Mouse (Mus musculus) lung, embryonic 14.5 days (tissue): ENCODE data around the gene Clec4n. TPM values are rescaled to one million over a fixed set of nuclear protein-coding genes. Genes with fewer than 3 reads are reported as not detected.
"Not testable (repeated sequence)": the region's sequence is repeated elsewhere in the genome, so short reads cannot be mapped to it uniquely, and the experiment has no call there.

Source experiments
- ATAC-seq: fragments of 200-750 bp; cut with Nextera tagmentation; 2 replicates; pipeline ENCODE4 v1.8.0; 2017; ENCODE audit warnings: mild to moderate bottlenecking, moderate TSS enrichment, moderate library complexity; ENCODE audit not compliant: insufficient read depth
- DNase-seq: peaks from one replicate; pipeline ENCODE4 v3.0.0-alpha.2; 2015
- H3K27ac ChIP-seq: fragments of 300-500 bp; sonication (generic); 2 replicates; pipeline ENCODE4 v1.5.1; 2014; ENCODE audit warnings: low read depth, mild to moderate bottlenecking, moderate library complexity
- H3K27me3 ChIP-seq: fragments of 300-500 bp; sonication (generic); 2 replicates; pipeline ENCODE4 v1.6.1; 2014; ENCODE audit warnings: low read length, control low read depth; ENCODE audit not compliant: insufficient read depth
- H3K36me3 ChIP-seq: fragments of 300-500 bp; sonication (generic); 2 replicates; pipeline ENCODE4 v1.6.1; 2014; ENCODE audit warnings: control low read depth; ENCODE audit not compliant: insufficient read depth
- H3K4me1 ChIP-seq: fragments of 300-500 bp; sonication (generic); 2 replicates; pipeline ENCODE4 v1.6.1; 2014; ENCODE audit warnings: antibody characterized with exemption, control low read depth; ENCODE audit not compliant: insufficient read depth
- H3K4me2 ChIP-seq: fragments of 300-500 bp; sonication (generic); 2 replicates; pipeline ENCODE4 v1.6.1; 2014; ENCODE audit warnings: mild to moderate bottlenecking
- H3K4me3 ChIP-seq: fragments of 300-500 bp; sonication (generic); 2 replicates; pipeline ENCODE4 v1.5.1; 2014; ENCODE audit warnings: low read depth, low read length
- H3K9ac ChIP-seq: fragments of 300-500 bp; sonication (generic); 2 replicates; pipeline ENCODE4 v1.6.1; 2014
- H3K9me3 ChIP-seq: fragments of 300-500 bp; sonication (generic); 2 replicates; pipeline ENCODE4 v1.6.1; 2016; ENCODE audit warnings: low read depth, low read length, control low read depth
- CTCF ChIP-seq: IDR thresholded peaks from 2 replicates; pipeline ENCODE4 v1.5.1; 2016; ENCODE audit warnings: antibody characterized with exemption, low read depth
- WGBS: fragments of 180-500 bp; shearing (Covaris S2); extraction: QIAGEN DNeasy Blood & Tissue Kit; methylation state at CpG from one replicate; pipeline ENCODE4 v1.1.7; 2014; 5-methylcytosine and 5-hydroxymethylcytosine counted together
- polyA plus RNA-seq: library from polyadenylated mRNA; unstranded; fragments of >200 nt; fragmentation: Nextera tagmentation; extraction: Ambion mirVana; gene quantifications from 2 replicates; pipeline ENCODE4 v1.2.1, GENCODE M21; 2014

The Clec4n gene
- polyA plus RNA-seq = 2.7 and 2.9 TPM in 2 replicates

DNA sequence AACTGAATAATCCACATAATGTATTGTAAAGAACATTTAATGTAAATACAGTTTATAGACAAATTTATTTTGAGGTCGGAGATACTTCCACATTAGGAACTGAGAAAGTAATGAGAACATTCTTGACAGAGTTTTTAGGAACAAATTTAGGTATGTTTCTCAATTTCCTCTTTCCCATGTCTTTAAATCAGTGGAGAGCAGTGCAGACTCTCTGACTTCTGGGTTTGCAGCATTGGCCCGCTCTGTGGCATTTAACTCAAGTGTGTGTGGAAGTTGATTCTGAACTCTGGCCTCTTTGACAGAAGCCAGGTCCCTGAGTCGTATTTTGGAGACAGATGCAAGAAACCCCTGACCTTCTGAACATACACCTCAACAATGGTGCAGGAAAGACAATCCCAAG, at the start of gene Clec4n:
TSS of gene Clec4n (plus strand) at position 200 of the 400 bp plus-strand sequence.
- ATAC-seq (no peak), DNase-seq (no peak)
- H3K4me2 ChIP-seq = no peak within 1 kb of the TSS
- H3K27me3 ChIP-seq = no peaks in the 10 kb centered on the region
- no peak within 1 kb of the TSS for H3K27ac ChIP-seq
- no peaks in the 10 kb centered on the region for H3K36me3 ChIP-seq
- H3K4me3 ChIP-seq = no peak within 1 kb of the TSS
- H3K9me3 ChIP-seq = no peaks in the 10 kb centered on the region
- WGBS = 59% methylated on average over 3 of the region's 3 CpGs
- no peak for TF ChIP-seq CTCF
- H3K9ac ChIP-seq = no peak within 1 kb of the TSS
- no peaks in the 10 kb centered on the region for H3K4me1 ChIP-seq

- not testable (repeated sequence) for H3K27ac ChIP-seq, H3K36me3 ChIP-seq, H3K9me3 ChIP-seq, H3K4me3 ChIP-seq, H3K4me1 ChIP-seq, H3K9ac ChIP-seq, DNase-seq, H3K27me3 ChIP-seq, H3K4me2 ChIP-seq, ATAC-seq
- WGBS = 65% methylated on average over 2 of the region's 2 CpGs
These were observed 44.8 kb upstream of the Clec4n start for GRCm38 (mm10) chr6:123184862-123185261.

- H3K4me2 ChIP-seq = no peak overlapping the region
- WGBS = 69% methylated on average over 1 of the region's 1 CpGs
These were observed 22.2 kb upstream of the Clec4n start for GRCm38 (mm10) chr6:123207187-123208076.

GRCm38 (mm10) chr6:123208077-123208439, 21.6 kb upstream of the Clec4n start:
- not testable (repeated sequence) for H3K27ac ChIP-seq, H3K9me3 ChIP-seq, ATAC-seq, H3K4me1 ChIP-seq, H3K27me3 ChIP-seq, H3K4me2 ChIP-seq, DNase-seq, H3K4me3 ChIP-seq, H3K9ac ChIP-seq, H3K36me3 ChIP-seq

More at GRCm38 (mm10) chr6:123207187-123208076, 22.2 kb upstream of the Clec4n start:
- Histone ChIP-seq H3K9me3 (no peaks in the 10 kb centered on the region), H3K36me3 (no peaks in the 10 kb centered on the region), H3K27me3 (no peaks in the 10 kb centered on the region), H3K4me3 (no peak overlapping the region), H3K9ac (no peak overlapping the region), H3K4me1 (no peaks in the 10 kb centered on the region), H3K27ac (no peak overlapping the region)
- TF ChIP-seq CTCF = no peak
- DNase-seq = no peak
- no peak for ATAC-seq

GRCm38 (mm10) chr6:123211726-123212125, 17.9 kb upstream of the Clec4n start:
- WGBS = 74% methylated on average over 1 of the region's 1 CpGs
- Histone ChIP-seq H3K27ac (no peak overlapping the region), H3K27me3 (no peaks in the 10 kb centered on the region), H3K9me3 (no peaks in the 10 kb centered on the region), H3K9ac (no peak overlapping the region), H3K36me3 (no peaks in the 10 kb centered on the region), H3K4me1 (no peaks in the 10 kb centered on the region), H3K4me3 (no peak overlapping the region), H3K4me2 (no peak overlapping the region)
- no peak for TF ChIP-seq CTCF
- no peak for DNase-seq
- no peak for ATAC-seq

GRCm38 (mm10) chr6:123227519-123228166, 2.0 kb upstream of the Clec4n start:
- DNase-seq (no peak), ATAC-seq (no peak)
- TF ChIP-seq CTCF = no peak
- Histone ChIP-seq H3K4me2 (no peak overlapping the region), H3K4me1 (no peaks in the 10 kb centered on the region), H3K27ac (no peak overlapping the region), H3K9me3 (no peaks in the 10 kb centered on the region), H3K36me3 (no peaks in the 10 kb centered on the region), H3K27me3 (no peaks in the 10 kb centered on the region), H3K4me3 (no peak overlapping the region), H3K9ac (no peak overlapping the region)
- 54% methylated on average over 2 of the region's 2 CpGs for WGBS

DNA sequence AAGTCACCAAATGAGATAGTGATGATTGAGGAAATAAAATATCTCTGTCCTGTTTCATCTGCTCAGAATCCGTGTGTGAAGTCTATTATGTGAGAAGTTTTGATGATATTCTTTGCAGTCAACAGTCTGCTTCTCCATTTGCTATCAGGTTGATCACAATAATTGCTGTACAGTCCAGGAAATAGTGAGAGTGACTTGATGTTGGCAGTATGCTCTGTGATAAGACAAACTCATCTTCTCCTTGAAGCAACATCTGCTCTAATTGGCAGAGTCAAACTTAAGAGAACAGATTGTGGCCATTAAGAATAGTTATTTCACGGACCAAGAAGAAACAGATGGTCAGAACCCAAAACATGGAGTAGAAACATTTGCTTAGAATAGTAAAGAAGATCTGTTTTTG, 1.5 kb downstream of the Clec4n start:
- no peak for TF ChIP-seq CTCF
- H3K4me2 ChIP-seq = no peak overlapping the region
- no peak overlapping the region for H3K9ac ChIP-seq
- H3K27ac ChIP-seq = no peak overlapping the region
- no peaks in the 10 kb centered on the region for H3K4me1 ChIP-seq
- H3K36me3 ChIP-seq = no peaks in the 10 kb centered on the region
- H3K9me3 ChIP-seq = no peaks in the 10 kb centered on the region
- H3K27me3 ChIP-seq = no peaks in the 10 kb centered on the region
- DNase-seq (no peak), ATAC-seq (no peak)
- WGBS = 62% methylated on average over 2 of the region's 2 CpGs
- H3K4me3 ChIP-seq = no peak overlapping the region
